Mouse (Mus musculus) heart, adult 9 months (tissue): Measurements from ENCODE around the gene Tjap1.

Experiments used
- DNase-seq, 2 experiments: peaks; one replicate each; pipeline ENCODE4 v3.0.0; 2022; ENCODE audit warnings: low spot score in 2 of 2

Tjap1 gene

DNA sequence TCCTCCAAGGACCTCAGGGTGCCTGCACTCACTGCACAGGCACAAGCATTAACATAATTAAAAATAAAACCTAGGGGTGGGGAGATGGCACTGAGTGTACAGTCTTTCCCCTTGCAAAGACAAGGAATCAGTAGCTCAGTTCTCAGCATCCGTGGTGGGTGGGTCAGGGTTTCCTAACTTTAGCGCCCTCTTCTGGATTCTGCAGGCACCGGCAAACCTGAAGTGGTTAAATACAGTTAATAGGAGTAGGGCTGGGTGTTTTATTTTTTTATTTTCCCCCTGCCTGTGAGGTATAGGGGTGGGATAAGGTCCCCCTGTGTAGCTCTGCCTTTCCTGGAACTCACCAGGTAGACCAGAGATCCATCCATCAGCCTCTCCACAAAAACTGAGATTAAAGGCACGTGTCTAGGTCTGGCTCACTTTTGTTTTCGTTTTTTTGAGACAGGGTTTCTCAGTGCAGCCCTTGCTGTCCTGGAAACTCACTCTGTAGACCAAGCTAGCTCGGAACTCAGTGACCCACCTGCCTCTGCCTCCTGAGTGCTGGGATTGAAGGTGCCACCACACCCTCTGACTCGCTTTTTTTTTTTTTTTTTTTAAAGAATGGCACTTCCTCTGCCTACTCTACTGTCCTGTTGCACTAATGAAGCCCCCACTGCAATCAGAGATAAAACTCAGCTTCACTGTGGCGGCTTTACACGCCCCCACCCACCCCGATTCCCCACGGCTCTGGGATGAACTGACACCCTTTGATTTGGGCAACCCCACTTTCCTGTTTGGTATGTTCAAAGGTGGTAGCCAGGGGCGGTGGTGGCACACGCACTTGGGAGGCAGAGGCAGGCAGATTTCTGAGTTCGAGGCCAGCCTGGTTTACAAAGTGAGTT is 30.0 kb downstream of the Tjap1 start:
- no peak for DNase-seq

DNA sequence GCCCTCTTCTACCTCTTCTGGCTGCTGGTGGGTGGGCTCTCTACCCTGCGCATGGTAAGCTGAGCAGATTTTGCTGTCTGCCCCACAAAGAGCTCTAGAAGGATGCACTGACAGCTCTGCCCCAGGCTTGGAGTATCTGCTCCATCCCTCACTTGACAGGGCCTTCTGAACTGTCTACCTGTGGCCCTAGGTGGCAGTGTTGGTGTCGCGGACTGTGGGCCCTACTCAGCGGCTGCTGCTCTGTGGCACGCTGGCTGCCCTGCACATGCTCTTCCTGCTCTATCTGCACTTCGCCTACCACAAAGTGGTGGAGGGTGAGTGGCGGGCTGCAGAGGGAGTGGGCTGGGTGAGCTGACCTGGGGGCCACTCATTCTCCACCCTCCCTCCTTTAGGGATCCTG is 31.7 kb downstream of the Tjap1 start:
- no peak for DNase-seq

DNA sequence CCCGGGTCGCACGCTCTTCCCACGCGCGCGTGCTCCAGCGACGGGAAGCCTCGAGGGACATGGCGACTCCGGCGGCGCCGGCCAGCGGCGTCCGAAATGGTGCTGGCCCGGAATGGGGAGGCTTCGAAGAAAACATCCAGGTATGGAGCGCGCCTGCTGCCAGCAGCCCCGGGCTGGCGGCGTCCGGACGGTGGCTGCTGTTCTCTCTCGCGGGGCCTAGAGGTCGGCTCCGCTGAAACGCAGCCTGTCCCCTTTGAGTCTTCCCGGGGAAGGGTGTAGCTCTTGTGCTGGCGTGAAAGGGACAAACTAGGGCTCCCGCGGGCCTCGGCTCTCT is 34.7 kb downstream of the Tjap1 start:
- no peak for DNase-seq

DNA sequence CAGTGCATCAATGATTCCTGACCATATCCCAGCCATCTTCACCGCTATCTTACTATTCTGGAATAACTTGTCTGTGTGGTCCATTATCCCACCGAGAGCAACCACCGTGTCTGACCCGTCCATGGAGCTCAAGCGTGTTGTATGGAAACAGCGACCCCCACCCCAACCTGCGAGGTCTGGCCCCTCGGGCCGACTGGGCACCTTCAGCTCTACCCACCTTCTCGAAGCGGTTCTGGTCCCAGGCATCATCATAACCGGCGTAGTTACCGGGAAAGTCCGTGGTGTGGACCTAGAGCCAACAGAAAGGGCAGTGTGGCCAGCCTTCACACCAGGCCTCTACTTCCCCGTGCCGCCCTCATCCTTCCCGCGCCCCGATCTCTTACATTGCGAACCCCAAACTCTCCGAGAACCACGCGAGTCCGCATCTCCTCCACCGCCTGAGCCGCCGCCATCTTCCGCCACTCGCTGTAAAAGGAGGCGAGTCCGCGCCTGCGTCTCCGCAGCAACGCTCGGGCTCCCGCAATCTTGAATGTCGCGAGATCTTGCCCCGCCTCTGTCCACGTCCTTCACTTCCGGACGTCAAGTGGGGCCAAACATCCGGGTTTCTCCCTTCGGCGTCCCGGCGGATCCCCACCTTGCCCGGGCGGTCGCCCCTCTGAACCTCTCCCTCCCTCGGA is 35.2 kb downstream of the Tjap1 start, which contains the start of the genes Polr1c and Yipf3:
Polr1c (minus strand) TSS at position 543 of the 677 bp plus-strand sequence.
Yipf3 (plus strand) TSS at position 569 of the 677 bp plus-strand sequence.
- peak; percentile 95 to 96 for DNase-seq

DNA sequence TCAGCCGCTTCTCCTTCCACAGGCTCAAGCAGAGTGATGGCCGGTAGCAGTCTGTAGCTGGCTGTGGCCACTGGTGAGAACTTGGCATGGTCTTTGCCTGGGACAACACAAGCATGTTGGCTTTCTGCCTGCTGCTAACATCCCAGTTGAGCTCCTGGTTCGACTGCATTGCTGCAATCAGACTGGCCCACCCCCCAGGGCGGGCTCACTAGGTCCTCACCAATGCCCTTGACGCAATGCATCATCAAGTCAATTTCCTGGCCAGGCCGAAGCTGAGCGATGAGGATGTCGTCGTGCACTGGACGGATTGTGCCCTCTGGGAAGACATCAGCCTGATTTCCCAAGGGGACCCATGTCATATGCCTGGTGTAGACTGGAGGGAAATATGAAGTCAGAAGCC is 38.2 kb downstream of the Tjap1 start:
- no peak for DNase-seq

DNA sequence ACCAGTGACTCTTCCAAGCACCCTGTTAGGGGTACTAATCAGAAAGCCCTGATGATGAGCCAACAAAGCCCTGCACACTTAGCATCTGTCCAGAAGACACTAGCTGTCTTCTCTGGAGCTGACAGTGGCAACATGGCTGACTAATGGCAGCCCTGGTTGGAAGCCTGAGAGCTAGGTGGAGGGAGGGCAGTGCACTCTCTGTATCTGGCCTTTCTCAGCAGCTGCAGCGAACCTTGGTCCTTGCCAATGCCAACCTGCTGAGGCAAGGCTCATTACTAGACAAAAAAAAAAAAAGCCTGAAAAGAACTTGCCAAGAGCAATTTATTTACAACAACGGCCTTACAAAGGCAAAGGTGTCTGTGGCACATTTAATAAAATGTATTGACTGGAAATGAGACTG is 39.2 kb downstream of the Tjap1 start:
- no peak for DNase-seq

DNA sequence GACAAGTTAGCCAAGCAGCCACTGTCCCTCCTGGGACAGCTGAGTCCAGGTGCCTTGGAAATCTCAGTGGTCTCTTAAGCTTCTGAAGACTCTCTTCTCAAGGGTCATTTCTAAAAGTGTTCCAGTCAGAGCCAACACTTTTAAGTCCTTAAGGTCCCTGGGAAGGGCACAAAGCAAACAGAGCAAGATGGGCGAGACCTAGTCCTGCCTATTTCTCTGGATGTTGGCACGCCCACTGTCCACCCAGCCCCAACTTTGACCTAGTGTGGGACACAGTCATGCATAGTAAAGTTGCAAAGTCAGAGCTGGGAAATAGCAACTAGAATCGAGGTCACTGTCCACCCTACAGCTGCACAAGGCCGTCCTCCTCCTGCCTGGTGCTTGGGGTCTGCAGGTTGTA is 39.8 kb downstream of the Tjap1 start:
- no peak for DNase-seq

DNA sequence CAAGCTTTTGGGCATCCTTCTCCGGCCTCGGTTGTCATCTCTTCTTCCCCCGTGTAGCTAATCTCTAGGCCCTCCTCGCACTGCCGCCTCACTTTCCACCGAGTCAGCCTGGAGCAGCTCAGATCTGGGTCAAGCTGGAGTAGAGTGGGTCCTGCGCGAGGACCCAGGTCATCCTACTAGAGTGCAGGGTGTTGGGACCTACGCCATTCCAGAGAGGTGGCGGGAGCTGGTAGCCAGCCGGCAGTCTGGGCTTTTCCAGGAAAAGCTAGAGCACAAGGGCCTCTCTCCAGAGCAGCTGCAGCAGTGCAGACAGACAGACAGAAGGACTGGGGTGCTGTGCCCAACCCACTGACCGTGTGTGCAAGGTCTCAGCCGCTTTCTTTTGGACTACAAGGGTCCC is 40.6 kb downstream of the Tjap1 start:
- no peak for DNase-seq

DNA sequence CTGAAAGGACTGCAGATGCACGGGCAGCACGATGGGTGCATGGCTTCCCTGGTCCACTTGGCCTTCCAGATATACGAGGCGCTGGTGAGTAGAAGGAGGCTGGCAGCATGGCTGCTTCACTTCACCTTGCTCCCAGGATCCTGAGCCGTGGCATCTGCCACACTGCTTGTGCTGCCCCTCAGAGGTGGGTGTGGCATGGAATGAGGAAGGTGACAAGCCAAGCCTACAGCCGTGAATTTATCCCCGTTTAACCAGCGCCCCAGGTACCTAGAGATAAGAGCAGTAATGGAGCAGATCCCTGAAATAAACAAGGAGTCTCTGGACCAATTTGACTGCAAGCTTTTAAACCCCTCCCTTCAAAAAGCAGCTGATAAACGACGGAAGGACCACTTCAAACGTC is 41.4 kb downstream of the Tjap1 start:
- no peak for DNase-seq

DNA sequence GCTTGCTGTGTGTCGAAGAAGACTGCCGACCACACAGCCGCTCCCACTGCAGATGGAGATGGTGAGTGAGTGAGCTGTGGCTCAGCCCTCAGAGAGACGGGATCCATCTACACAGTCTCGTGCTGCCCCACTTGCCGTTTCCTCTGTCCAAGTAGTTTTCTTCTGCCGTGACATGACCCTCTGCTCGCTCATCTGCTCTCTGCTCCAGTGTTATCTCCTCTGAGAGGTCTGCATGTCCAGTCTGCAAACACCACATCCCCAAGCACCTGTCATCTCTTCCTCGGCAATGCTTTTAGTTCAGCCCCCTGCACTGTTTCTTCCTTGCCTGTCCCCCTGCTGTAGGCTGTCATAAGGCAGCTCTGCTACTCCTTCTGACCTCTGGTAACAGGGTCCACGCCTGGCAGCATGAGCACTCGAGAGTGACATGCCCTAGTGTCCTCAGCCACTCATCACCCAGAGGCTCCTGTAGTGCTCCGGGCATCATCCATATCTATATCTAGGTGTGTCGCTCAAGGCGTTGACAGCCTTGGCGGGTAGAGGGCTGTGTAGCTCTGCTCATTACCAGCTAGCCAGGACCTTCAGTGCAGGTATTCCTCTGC is 43.2 kb downstream of the Tjap1 start:
- DNase-seq, result no peak

DNA sequence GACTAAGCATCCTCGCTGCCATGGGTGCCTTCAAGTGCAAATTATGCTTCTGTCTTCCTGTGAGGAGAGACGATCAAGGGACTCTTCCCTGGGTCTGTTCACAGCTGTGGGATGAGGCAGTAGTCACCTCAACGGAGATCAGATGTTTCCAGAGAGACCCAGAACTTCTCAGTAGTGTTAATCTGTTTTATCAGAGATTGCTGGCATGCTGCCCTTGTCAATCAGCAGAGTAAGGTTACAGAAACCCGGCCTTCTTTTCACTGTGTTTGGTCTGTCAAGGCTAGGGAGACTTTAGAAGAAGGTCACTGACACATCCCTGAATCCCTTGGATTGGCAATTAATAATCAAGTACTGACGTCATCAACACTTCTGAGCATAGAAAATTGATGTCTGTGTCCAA is 45.3 kb downstream of the Tjap1 start:
- no peak for DNase-seq

DNA sequence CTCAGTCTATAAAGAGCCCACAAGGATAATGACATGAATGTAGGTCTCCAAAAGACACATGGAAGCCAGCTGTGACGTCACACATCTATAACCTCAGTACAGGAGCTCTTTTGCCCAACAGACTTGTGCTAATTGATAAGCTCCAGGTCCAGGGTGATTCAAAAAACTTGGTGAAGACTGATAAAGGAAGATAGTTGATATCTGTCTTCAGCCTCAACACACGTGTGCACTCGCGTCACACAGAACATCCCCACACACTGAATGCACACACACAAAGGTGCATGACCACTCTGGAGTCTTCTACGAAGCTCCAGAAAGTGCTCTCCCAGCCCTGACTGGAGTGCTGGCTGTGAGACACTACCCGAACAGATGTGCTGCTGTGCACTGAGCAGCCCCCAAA is 45.7 kb downstream of the Tjap1 start:
- no peak for DNase-seq

DNA sequence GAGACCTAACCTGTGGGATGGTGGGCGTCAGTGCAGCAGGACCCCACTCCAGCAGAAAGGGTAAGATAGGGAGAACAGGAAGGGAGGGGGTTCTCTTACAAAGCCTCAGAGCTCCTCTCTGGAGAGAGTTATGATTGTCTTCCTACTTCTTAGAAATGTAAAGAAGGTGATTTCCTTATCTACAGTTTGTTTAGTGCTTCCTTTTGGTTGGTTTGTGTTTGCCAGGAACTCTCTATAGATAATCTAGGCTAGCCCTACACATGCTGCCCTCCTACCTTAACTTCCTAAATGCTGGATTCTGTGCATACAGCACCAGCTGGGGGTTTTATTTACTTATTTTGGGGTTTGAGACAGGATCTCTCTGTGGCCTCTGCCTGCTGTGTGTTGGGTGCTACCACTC is 46.8 kb downstream of the Tjap1 start:
- DNase-seq, result no peak

DNA sequence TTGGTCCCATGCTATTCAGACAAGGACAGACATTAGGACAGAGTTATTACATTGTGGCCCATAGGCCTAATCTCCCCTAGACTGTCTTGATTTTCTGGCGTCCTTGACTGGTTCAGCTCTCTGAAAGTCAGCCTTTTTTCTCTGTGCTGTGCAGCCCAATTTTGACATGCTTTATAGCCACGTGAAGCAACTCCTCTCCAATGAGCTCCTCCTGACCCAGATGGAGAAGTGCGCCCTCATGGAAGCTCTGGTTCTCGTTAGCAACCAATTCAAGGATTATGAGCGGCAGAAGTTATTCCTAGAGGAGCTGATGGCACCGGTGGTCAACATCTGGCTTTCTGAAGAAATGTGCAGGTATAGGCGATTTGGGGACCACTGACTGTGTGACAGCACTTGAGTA is 55.2 kb downstream of the Tjap1 start:
- no peak for DNase-seq

DNA sequence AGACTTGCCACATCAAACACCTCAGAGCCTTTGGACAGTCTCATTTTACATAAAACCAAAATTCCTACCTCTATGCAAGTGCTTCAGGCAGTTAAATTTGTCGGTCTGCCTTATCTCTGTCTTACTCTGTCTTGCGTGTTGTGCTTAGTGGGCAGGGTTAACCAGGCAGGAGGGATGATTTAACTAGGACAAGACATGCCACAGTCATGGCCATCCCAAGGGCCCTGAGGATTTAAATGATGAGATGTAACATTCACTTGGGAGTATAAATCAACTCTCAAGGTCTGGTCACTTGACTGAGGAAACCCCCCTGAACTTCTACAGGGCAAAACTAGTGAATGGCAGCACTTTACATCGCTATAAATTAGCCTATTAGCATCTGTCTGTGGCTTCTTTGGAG is 61.2 kb downstream of the Tjap1 start:
- DNase-seq, result no peak

DNA sequence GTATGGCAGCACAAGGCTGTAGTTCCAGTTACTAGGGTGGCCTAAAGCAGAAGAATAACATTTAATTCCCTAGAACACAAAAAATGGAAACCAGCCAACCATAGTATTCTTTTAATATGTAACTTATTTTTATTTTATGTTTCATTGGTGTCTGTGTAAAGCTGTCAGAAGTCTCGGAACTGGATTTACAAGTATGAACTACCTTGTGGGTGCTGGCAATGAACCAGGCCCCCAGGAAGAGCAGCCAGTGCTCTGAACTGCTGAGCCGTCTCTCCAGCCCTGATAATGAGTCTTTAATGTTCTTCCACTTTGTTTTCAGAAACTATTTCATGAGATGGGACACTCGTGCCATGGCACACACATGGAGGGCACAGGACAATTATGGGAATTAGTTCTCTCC is 72.3 kb downstream of the Tjap1 start:
- DNase-seq, result no peak
